Mouse (Mus musculus) c-Kit-positive CD71-positive TER-119-negative erythroid progenitor cells, embryonic 14.5 days (primary cell): ENCODE results near the gene Cfap73.

Experiments used
- DNase-seq: peaks from one replicate; pipeline ENCODE4 v3.0.0-alpha.2; 2013; ENCODE audit warnings: low read depth

Gene Cfap73

GRCm38 (mm10) chr5:120586741-120587615, 47.1 kb downstream of the Cfap73 start:
- no peak for DNase-seq

- no peak for DNase-seq
Measured at GRCm38 (mm10) chr5:120584968-120585367, 49.1 kb downstream of the Cfap73 start.

GRCm38 (mm10) chr5:120583511-120583910, 50.5 kb downstream of the Cfap73 start:
- no peak for DNase-seq

GRCm38 (mm10) chr5:120582002-120582401, 52.0 kb downstream of the Cfap73 start:
- no peak for DNase-seq

GRCm38 (mm10) chr5:120579898-120580626, 54.0 kb downstream of the Cfap73 start:
- DNase-seq, result no peak

GRCm38 (mm10) chr5:120579211-120579897, 54.7 kb downstream of the Cfap73 start:
- no peak for DNase-seq

GRCm38 (mm10) chr5:120578504-120579081, 55.4 kb downstream of the Cfap73 start:
- DNase-seq, result no peak
